Mouse (Mus musculus): ENCODE results near the gene Tbc1d22a.

GRCm38 (mm10) chr15:86366726-86367125, 152.5 kb downstream of the Tbc1d22a start:
- no peak for TF ChIP-seq POLR2A (IDR thresholded peaks at IDR 0.05; ENCODE audit: borderline replicate concordance, extremely low read depth, low read depth, low read length)
- no peak for TF ChIP-seq CTCF (IDR thresholded peaks at IDR 0.05; ENCODE audit: insufficient read depth, low read length)
